Mouse (Mus musculus) thymus, adult 2 months (tissue): ENCODE results near the gene Adipor2.

ENCODE experiments used
- CTCF ChIP-seq: fragments of 200-500 bp; IDR thresholded peaks from 2 replicates; pipeline ENCODE4 v1.5.1; 2012; ENCODE audit warnings: mild to moderate bottlenecking, control low read depth, low read length, moderate library complexity, borderline replicate concordance; ENCODE audit not compliant: control insufficient read depth, poor library complexity, insufficient read depth; ENCODE audit errors: extremely low read depth
- POLR2A ChIP-seq: fragments of 200-500 bp; IDR thresholded peaks from 2 replicates; pipeline ENCODE4 v1.6.1; 2012; ENCODE audit warnings: mild to moderate bottlenecking, low read length, control low read depth, moderate library complexity; ENCODE audit not compliant: control insufficient read depth, poor library complexity, insufficient read depth; ENCODE audit errors: extremely low read depth

GRCm38 (mm10) chr6:119401545-119402304, 15.8 kb downstream of the Adipor2 start:
- TF ChIP-seq CTCF (no peak), POLR2A (no peak)
